Mouse (Mus musculus) lung, adult 2 months (tissue): ENCODE results near the gene Rars.

Experiments used
- CTCF ChIP-seq: fragments of 200-500 bp; IDR thresholded peaks from 2 replicates; pipeline ENCODE4 v1.5.1; 2011; ENCODE audit warnings: mild to moderate bottlenecking, low read length, control low read depth; ENCODE audit not compliant: insufficient read depth
- POLR2A ChIP-seq: fragments of 200-500 bp; IDR thresholded peaks from 2 replicates; pipeline ENCODE4 v1.6.1; 2011; ENCODE audit warnings: low read depth, mild to moderate bottlenecking, control low read depth, low read length, borderline replicate concordance; ENCODE audit errors: extremely low read depth

GRCm38 (mm10) chr11:35854941-35855340 is 20.6 kb upstream of the Rars start:
- TF ChIP-seq POLR2A (no peak), CTCF (no peak)
